Mouse (Mus musculus) thymus, postnatal 14 days (tissue): ENCODE data around the gene Aldh1a1.
"Not testable (repeated sequence)": the region's sequence is repeated elsewhere in the genome, so short reads cannot be mapped to it uniquely, and the experiment has no call there.

Source experiments
- DNase-seq: peaks from one replicate; pipeline ENCODE4 v3.0.0; 2021

Gene Aldh1a1

GRCm38 (mm10) chr19:20492491-20492890 is at the start of gene Aldh1a1:
Gene Aldh1a1 (plus strand): TSS chr19:20492715.
- DNase-seq: no peak

- DNase-seq: no peak
Measured at GRCm38 (mm10) chr19:20447807-20448206, 44.7 kb upstream of the Aldh1a1 start.

GRCm38 (mm10) chr19:20449546-20449945 is 43.0 kb upstream of the Aldh1a1 start:
- DNase-seq: no peak

GRCm38 (mm10) chr19:20451045-20451444 is 41.5 kb upstream of the Aldh1a1 start:
- DNase-seq: no peak

- DNase-seq: no peak
Measured at GRCm38 (mm10) chr19:20484497-20484896, 8.0 kb upstream of the Aldh1a1 start.

GRCm38 (mm10) chr19:20491950-20492349 is 565 bp upstream of the Aldh1a1 start:
- no peak for DNase-seq

GRCm38 (mm10) chr19:20496476-20496875 is 4.0 kb downstream of the Aldh1a1 start:
- no peak for DNase-seq

- DNase-seq: no peak
Measured at GRCm38 (mm10) chr19:20505359-20505758, 12.8 kb downstream of the Aldh1a1 start.

GRCm38 (mm10) chr19:20506936-20507615 is 14.6 kb downstream of the Aldh1a1 start:
- no peak for DNase-seq

- no peak for DNase-seq
Measured at GRCm38 (mm10) chr19:20508609-20509008, 16.1 kb downstream of the Aldh1a1 start.

- DNase-seq: no peak
Measured at GRCm38 (mm10) chr19:20511971-20512370, 19.5 kb downstream of the Aldh1a1 start.

GRCm38 (mm10) chr19:20513181-20513580 is 20.7 kb downstream of the Aldh1a1 start:
- no peak for DNase-seq

GRCm38 (mm10) chr19:20513688-20514361 is 21.3 kb downstream of the Aldh1a1 start:
- DNase-seq: no peak

- no peak for DNase-seq
Measured at GRCm38 (mm10) chr19:20516481-20516880, 24.0 kb downstream of the Aldh1a1 start.

GRCm38 (mm10) chr19:20529156-20529555 is 36.6 kb downstream of the Aldh1a1 start:
- DNase-seq: not testable (repeated sequence)

GRCm38 (mm10) chr19:20529921-20530696 is 37.6 kb downstream of the Aldh1a1 start:
- DNase-seq: no peak

- DNase-seq: no peak
Measured at GRCm38 (mm10) chr19:20536538-20536937, 44.0 kb downstream of the Aldh1a1 start.

GRCm38 (mm10) chr19:20541044-20541443 is 48.5 kb downstream of the Aldh1a1 start:
- no peak for DNase-seq

- no peak for DNase-seq
Measured at GRCm38 (mm10) chr19:20541924-20542323, 49.4 kb downstream of the Aldh1a1 start.

GRCm38 (mm10) chr19:20543816-20544215 is 51.3 kb downstream of the Aldh1a1 start:
- DNase-seq: no peak

- no peak for DNase-seq
Measured at GRCm38 (mm10) chr19:20544941-20545340, 52.4 kb downstream of the Aldh1a1 start.

GRCm38 (mm10) chr19:20547025-20547424 is 54.5 kb downstream of the Aldh1a1 start:
- DNase-seq: no peak

GRCm38 (mm10) chr19:20549409-20549808 is 56.9 kb downstream of the Aldh1a1 start:
- DNase-seq: no peak

GRCm38 (mm10) chr19:20555365-20555764 is 62.9 kb downstream of the Aldh1a1 start:
- no peak for DNase-seq
